Mouse (Mus musculus) lung, adult 2 months (tissue): ENCODE measurements at regions not wholly inside any gene's neighbourhood (a gene's known extent, or its start where the extent isn't known, plus 50 kb on each side); places are given as distances from the start of the nearest gene placed in this dataset.

Experiments
- DNase-seq: peaks from one replicate; pipeline ENCODE4 v3.0.0; 2022
- H3K4me1 ChIP-seq: fragments of 200-500 bp; 2 replicates; pipeline ENCODE4 v1.6.1; 2011; ENCODE audit warnings: low read length; ENCODE audit not compliant: control insufficient read depth, insufficient read depth
- H3K4me3 ChIP-seq: fragments of 200-500 bp; replicated peaks from 2 replicates; pipeline ENCODE3; 2011; ENCODE audit warnings: low read depth, mild to moderate bottlenecking, control low read depth, low read length; ENCODE audit errors: extremely low read depth
- CTCF ChIP-seq: fragments of 200-500 bp; IDR thresholded peaks from 2 replicates; pipeline ENCODE4 v1.5.1; 2011; ENCODE audit warnings: mild to moderate bottlenecking, low read length, control low read depth; ENCODE audit not compliant: insufficient read depth
- POLR2A ChIP-seq: fragments of 200-500 bp; IDR thresholded peaks from 2 replicates; pipeline ENCODE4 v1.6.1; 2011; ENCODE audit warnings: low read depth, mild to moderate bottlenecking, control low read depth, low read length, borderline replicate concordance; ENCODE audit errors: extremely low read depth
- WGBS: fragments of 180-500 bp; shearing (Covaris S2); methylation state at CpG from one replicate; pipeline ENCODE4 v1.1.7; 2018; 5-methylcytosine and 5-hydroxymethylcytosine counted together

DNA sequence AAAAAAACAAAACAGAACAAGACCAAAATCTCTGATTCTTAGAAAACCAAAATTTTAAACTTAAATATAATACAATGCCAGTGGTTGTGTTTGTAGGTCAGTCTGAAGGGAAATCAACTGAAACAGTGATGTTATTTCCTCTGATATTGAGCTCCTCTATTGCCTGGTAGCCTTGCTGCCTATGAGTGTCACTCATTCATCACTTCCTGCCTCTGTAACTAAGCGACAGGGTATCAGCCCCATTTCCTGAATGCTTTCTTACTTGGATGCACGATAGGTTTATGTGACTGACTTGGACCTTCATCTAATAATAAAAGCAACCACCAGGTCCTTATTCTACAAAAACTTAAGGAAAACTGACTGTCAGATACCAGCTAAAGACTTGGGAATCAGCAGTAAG is 520.7 kb upstream of the Lrrn3 start:
- no peak for DNase-seq
- WGBS, result 51% methylated on average over 2 of the region's 2 CpGs
- H3K4me1 ChIP-seq, result no peaks in the 10 kb centered on the region
- H3K4me3 ChIP-seq, result no peak overlapping the region
- TF ChIP-seq POLR2A (no peak), CTCF (no peak)
